In the genomic region with DNA sequence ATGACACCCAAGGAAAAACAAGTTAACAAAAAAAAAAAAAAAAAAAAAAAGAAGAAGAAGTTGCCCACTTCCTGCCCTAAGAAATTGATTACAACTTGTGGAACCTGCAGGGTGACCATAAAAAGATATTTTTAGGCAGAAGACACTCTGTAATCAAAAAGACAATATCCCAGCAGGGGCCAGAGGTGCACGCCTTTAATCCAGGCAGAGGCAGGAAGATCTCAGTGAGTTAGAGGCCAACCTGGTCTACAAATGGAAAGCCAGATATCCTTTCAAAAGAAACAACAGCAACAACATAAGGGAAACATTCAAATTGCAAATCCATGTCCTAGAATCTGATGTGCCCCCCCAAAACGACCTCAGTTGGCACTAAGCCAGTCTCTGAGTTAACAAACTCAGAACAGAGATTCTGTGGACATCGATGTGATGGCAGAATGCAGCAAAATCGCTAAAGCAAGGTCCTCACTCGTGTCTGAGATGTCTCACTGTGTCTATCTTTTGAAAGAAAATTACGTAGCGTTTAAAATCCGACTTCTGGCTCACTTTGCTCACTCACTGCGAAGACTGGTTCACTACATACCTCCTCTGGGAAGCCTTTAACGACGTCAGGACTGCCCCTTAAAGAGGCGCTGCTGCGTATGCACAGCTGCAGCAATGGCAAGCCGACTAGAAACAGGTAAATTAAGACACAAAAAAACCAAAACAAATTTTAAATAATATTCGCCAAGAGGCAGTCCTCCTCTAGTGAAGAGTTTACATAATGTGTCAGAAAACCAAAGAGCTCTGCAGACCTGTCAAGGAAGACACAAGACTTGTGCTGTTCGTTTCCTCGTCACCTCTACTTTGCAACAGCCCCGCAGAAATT, we compare ENCODE assay signal across 8 mouse cellular contexts. TPM values are rescaled to one million over a fixed set of nuclear protein-coding genes. Genes with fewer than 3 reads are reported as not detected.
A peak's percentile ranks its signal among the peaks of the same experiment; 100 is the strongest.
DNase-seq lines count a peak whose midpoint lies in the region; ATAC-seq and TF ChIP-seq lines count a peak whose summit lies in the region.

No protein-coding gene starts in this region.

- no peaks in the 10 kb centered on the region for H3K9me3 ChIP-seq in forebrain, embryonic 10.5 days
- no peaks in the 10 kb centered on the region for H3K9me3 ChIP-seq in kidney, postnatal 0 days (replicated peaks; ENCODE audit: low read length)
- H3K9me3 ChIP-seq in midbrain, embryonic 10.5 days (replicated peaks): no peaks in the 10 kb centered on the region

- H3K27me3 ChIP-seq in kidney, adult 2 months (replicated peaks; ENCODE audit: control insufficient read depth, insufficient read depth, low read length): no peaks in the 10 kb centered on the region
- no peaks in the 10 kb centered on the region for H3K27me3 ChIP-seq in forebrain, embryonic 10.5 days (ENCODE audit: poor library complexity, severe bottlenecking)
- no peaks in the 10 kb centered on the region for H3K27me3 ChIP-seq in kidney, postnatal 0 days (ENCODE audit: insufficient read depth, low read length)
- no peaks in the 10 kb centered on the region for H3K27me3 ChIP-seq in midbrain, embryonic 10.5 days (ENCODE audit: low read depth, poor library complexity, severe bottlenecking)

- H3K4me1 ChIP-seq in kidney, adult 2 months (ENCODE audit: control insufficient read depth, insufficient read depth, low read length): peaks cover 8% of the 10 kb centered on the region
- peaks cover 22% of the 10 kb centered on the region for H3K4me1 ChIP-seq in forebrain, embryonic 10.5 days
- H3K4me1 ChIP-seq in kidney, postnatal 0 days (replicated peaks; ENCODE audit: insufficient read depth, low read length): peaks cover 8% of the 10 kb centered on the region; the same call in 1 of the 2 replicates
- H3K4me1 ChIP-seq in midbrain, embryonic 10.5 days: peaks cover 28% of the 10 kb centered on the region

- H3K27ac ChIP-seq in kidney, adult 2 months (ENCODE audit: insufficient read depth, low read depth, low read length): peak overlapping the region; percentile 28
- peak overlapping the region; percentile 96 for H3K27ac ChIP-seq in forebrain, embryonic 10.5 days
- peak overlapping the region; percentile 96 for H3K27ac ChIP-seq in kidney, postnatal 0 days
- peak overlapping the region; percentile 97 for H3K27ac ChIP-seq in midbrain, embryonic 10.5 days (replicated peaks)

- peak; percentile 33 for DNase-seq in kidney, adult 2 months
- DNase-seq in kidney, adult 11 months: no peak
- peak; percentile 46 for DNase-seq in NIH3T3 (ENCODE audit: low read depth)
- no peak for DNase-seq in forebrain, embryonic 10.5 days (ENCODE audit: extremely low spot score, low spot score)
- DNase-seq in kidney, postnatal 0 days (ENCODE audit: low spot score): peak; percentile 46
- peak; percentile 27 for DNase-seq in midbrain, embryonic 10.5 days (ENCODE audit: low spot score)
- peak; percentile 43 for DNase-seq in thymus, postnatal 0 days (ENCODE audit: low spot score)
- no peak for DNase-seq in adrenal gland, adult 18-20 months (ENCODE audit: low spot score in 2 of 2)

- 6% methylated on average over 18 of the region's 18 CpGs for WGBS in kidney, adult 2 months
- WGBS in forebrain, embryonic 10.5 days: 10% methylated on average over 18 of the region's 18 CpGs
- WGBS in kidney, postnatal 0 days: 8% methylated on average over 18 of the region's 18 CpGs
- WGBS in midbrain, embryonic 10.5 days: 11% methylated on average over 18 of the region's 18 CpGs

- no peak for ATAC-seq in kidney, postnatal 0 days (replicated peaks; ENCODE audit: low FRiP score, low read depth)

- TF ChIP-seq CTCF in kidney, adult 2 months (conservative IDR thresholded peaks at IDR 0.05; ENCODE audit: insufficient read depth, insufficient read length, low read depth, low read length): no peak
- TF ChIP-seq CTCF in kidney, postnatal 0 days (IDR thresholded peaks at IDR 0.05; ENCODE audit: low read depth): no peak

- H3K36me3 ChIP-seq in kidney, adult 2 months (ENCODE audit: control insufficient read depth, insufficient read depth, low read length): no peaks in the 10 kb centered on the region
- peaks cover 12% of the 10 kb centered on the region for H3K36me3 ChIP-seq in forebrain, embryonic 10.5 days (replicated peaks)
- H3K36me3 ChIP-seq in kidney, postnatal 0 days (ENCODE audit: insufficient read depth, low read length): no peaks in the 10 kb centered on the region
- H3K36me3 ChIP-seq in midbrain, embryonic 10.5 days: peaks cover 14% of the 10 kb centered on the region

- peak overlapping the region; percentile 88 for H3K4me3 ChIP-seq in kidney, adult 2 months (ENCODE audit: insufficient read depth, low read depth, low read length)
- H3K4me3 ChIP-seq in forebrain, embryonic 10.5 days: peak overlapping the region; percentile 94
- H3K4me3 ChIP-seq in kidney, postnatal 0 days (replicated peaks; ENCODE audit: low read depth, low read length): peak overlapping the region; percentile 75
- H3K4me3 ChIP-seq in midbrain, embryonic 10.5 days: peak overlapping the region; percentile 94

- peak overlapping the region; percentile 62 for H3K4me2 ChIP-seq in kidney, postnatal 0 days (ENCODE audit: low read length)

- TF ChIP-seq POLR2A in kidney, adult 2 months (IDR thresholded peaks at IDR 0.05; ENCODE audit: low read depth, low read length): no peak

- H3K9ac ChIP-seq in kidney, postnatal 0 days (ENCODE audit: low read depth, low read length): peak overlapping the region; percentile 87

RNA-seq across cellular contexts. Expression of a gene that starts 1.0 kb away (rescaled TPM):
- 20.6 and 22.1 TPM in 2 replicates for polyA plus RNA-seq in kidney, adult 2 months (2012; rRNA removed)
- polyA plus RNA-seq in forebrain, embryonic 10.5 days (2016; fragmentation: Nextera tagmentation; extraction: Ambion mirVana): 46.5 and 46.7 TPM in 2 replicates
- 22.0 and 23.3 TPM in 2 replicates for polyA plus RNA-seq in kidney, postnatal 0 days (2015; fragmentation: Nextera tagmentation; extraction: Ambion mirVana)
- polyA plus RNA-seq in midbrain, embryonic 10.5 days (2016; fragmentation: Nextera tagmentation; extraction: Ambion mirVana): 38.9 and 49.7 TPM in 2 replicates
- 31.9 and 40.1 TPM in 2 replicates for polyA plus RNA-seq in thymus, postnatal 0 days (2015; fragmentation: Nextera tagmentation; extraction: Ambion mirVana)
- 10 to 100 TPM; 69.1 to 80.0 TPM for total RNA-seq in adrenal gland, adult 18-20 months (2021)

RNA-seq across cellular contexts. Expression of a gene that starts 22.4 kb away (rescaled TPM):
- polyA plus RNA-seq in kidney, adult 2 months (2012; rRNA removed): 26.6 and 32.0 TPM in 2 replicates
- 53.4 and 56.6 TPM in 2 replicates for polyA plus RNA-seq in forebrain, embryonic 10.5 days (2016; fragmentation: Nextera tagmentation; extraction: Ambion mirVana)
- 30.8 and 34.4 TPM in 2 replicates for polyA plus RNA-seq in kidney, postnatal 0 days (2015; fragmentation: Nextera tagmentation; extraction: Ambion mirVana)
- 50.1 and 56.1 TPM in 2 replicates for polyA plus RNA-seq in midbrain, embryonic 10.5 days (2016; fragmentation: Nextera tagmentation; extraction: Ambion mirVana)
- polyA plus RNA-seq in thymus, postnatal 0 days (2015; fragmentation: Nextera tagmentation; extraction: Ambion mirVana): 45.0 and 46.0 TPM in 2 replicates
- 10 to 100 TPM; 64.5 to 66.0 TPM for total RNA-seq in adrenal gland, adult 18-20 months (2021)

RNA-seq across cellular contexts. Expression of a gene that starts 22.8 kb away (rescaled TPM):
- 7.5 and 8.4 TPM in 2 replicates for polyA plus RNA-seq in kidney, adult 2 months (2012; rRNA removed)
- polyA plus RNA-seq in forebrain, embryonic 10.5 days (2016; fragmentation: Nextera tagmentation; extraction: Ambion mirVana): 22.5 and 24.0 TPM in 2 replicates
- polyA plus RNA-seq in kidney, postnatal 0 days (2015; fragmentation: Nextera tagmentation; extraction: Ambion mirVana): 12.6 and 14.3 TPM in 2 replicates
- polyA plus RNA-seq in midbrain, embryonic 10.5 days (2016; fragmentation: Nextera tagmentation; extraction: Ambion mirVana): 27.5 and 39.0 TPM in 2 replicates
- 10.9 and 13.2 TPM in 2 replicates for polyA plus RNA-seq in thymus, postnatal 0 days (2015; fragmentation: Nextera tagmentation; extraction: Ambion mirVana)
- total RNA-seq in adrenal gland, adult 18-20 months (2021): 10 to 100 TPM; 31.4 to 37.6 TPM

RNA-seq across cellular contexts. Expression of a gene that starts 48.4 kb away (rescaled TPM):
- 16.0 and 23.5 TPM in 2 replicates for polyA plus RNA-seq in kidney, adult 2 months (2012; rRNA removed)
- 64.4 and 69.9 TPM in 2 replicates for polyA plus RNA-seq in forebrain, embryonic 10.5 days (2016; fragmentation: Nextera tagmentation; extraction: Ambion mirVana)
- 24.7 and 27.3 TPM in 2 replicates for polyA plus RNA-seq in kidney, postnatal 0 days (2015; fragmentation: Nextera tagmentation; extraction: Ambion mirVana)
- 60.5 and 63.8 TPM in 2 replicates for polyA plus RNA-seq in midbrain, embryonic 10.5 days (2016; fragmentation: Nextera tagmentation; extraction: Ambion mirVana)
- polyA plus RNA-seq in thymus, postnatal 0 days (2015; fragmentation: Nextera tagmentation; extraction: Ambion mirVana): 33.9 and 37.6 TPM in 2 replicates
- 10 to 100 TPM; 36.6 to 46.3 TPM for total RNA-seq in adrenal gland, adult 18-20 months (2021)

RNA-seq across cellular contexts. Expression of a gene that starts 59.3 kb away (rescaled TPM):
- 7.1 and 10.2 TPM in 2 replicates for polyA plus RNA-seq in kidney, adult 2 months (2012; rRNA removed)
- 99.4 and 104 TPM in 2 replicates for polyA plus RNA-seq in forebrain, embryonic 10.5 days (2016; fragmentation: Nextera tagmentation; extraction: Ambion mirVana)
- polyA plus RNA-seq in kidney, postnatal 0 days (2015; fragmentation: Nextera tagmentation; extraction: Ambion mirVana): 38.5 and 44.5 TPM in 2 replicates
- 88.3 and 90.6 TPM in 2 replicates for polyA plus RNA-seq in midbrain, embryonic 10.5 days (2016; fragmentation: Nextera tagmentation; extraction: Ambion mirVana)
- polyA plus RNA-seq in thymus, postnatal 0 days (2015; fragmentation: Nextera tagmentation; extraction: Ambion mirVana): 58.9 and 64.1 TPM in 2 replicates
- total RNA-seq in adrenal gland, adult 18-20 months (2021): 10 to 100 TPM; 51.5 to 53.1 TPM

Comparison
In these comparisons a context has a peak if more than half of its experiments do, and no peak if none do; other contexts are left out.
1. DNase-seq: peak in kidney, adult 2 months (single experiment), NIH3T3 (single experiment), kidney, postnatal 0 days (single experiment), midbrain, embryonic 10.5 days (single experiment) and thymus, postnatal 0 days (single experiment); none in kidney, adult 11 months (single experiment), forebrain, embryonic 10.5 days (single experiment) and adrenal gland, adult 18-20 months (0 of 2).
2. H3K27ac ChIP-seq: peak in every context shown above with its lines; median percentile 97 in midbrain, embryonic 10.5 days; 96 in forebrain, embryonic 10.5 days; 96 in kidney, postnatal 0 days; 28 in kidney, adult 2 months.
3. Peak in every context shown above with its lines, with median percentiles within 50 percentile points of each other: H3K4me3 ChIP-seq.